Mouse (Mus musculus): ENCODE results near the gene Adgrd1. TPM values are rescaled to one million over a fixed set of nuclear protein-coding genes. Genes with fewer than 3 reads are reported as not detected.

The Adgrd1 gene
- total and polyA plus RNA-seq, 3 experiments, result 0.27 to 0.56 TPM; not detected in 1

DNA sequence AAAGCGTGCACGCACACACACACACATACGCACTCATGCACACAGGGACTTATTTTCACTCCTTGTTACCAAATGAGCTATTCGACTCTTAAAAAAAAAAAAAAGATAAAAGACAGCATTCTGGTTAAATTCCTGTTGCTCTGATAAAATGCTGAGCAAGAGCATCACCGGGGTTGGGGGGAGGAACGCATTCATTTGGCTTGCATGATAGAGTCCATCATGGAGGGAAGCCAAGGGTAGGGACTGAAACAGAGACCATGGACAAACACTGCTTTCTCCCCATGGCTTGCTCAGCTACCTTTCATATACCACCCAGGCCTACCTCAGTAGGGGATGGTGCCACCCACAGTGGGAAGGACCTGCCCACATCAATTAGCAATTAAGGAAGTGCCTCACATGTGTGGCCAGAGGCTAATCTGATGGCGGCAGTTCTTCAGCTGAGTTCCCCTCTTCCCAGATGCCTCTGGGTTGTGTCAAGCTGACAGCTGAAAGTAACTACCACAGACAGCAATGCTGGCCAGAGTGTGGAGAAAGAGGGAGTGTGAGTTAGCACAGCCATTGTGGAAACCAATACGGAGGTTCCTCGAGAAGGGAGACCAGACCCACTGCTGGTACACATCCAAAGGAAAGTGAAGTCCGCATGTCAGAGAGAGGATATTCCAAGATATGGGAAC is 68.5 kb downstream of the Adgrd1 start:
- Histone ChIP-seq H3K79me2 (ENCODE audit: control insufficient read depth, insufficient read depth, low read length, poor library complexity) (no peaks in the 10 kb centered on the region), H3K4me3 (ENCODE audit: control insufficient read depth in 1 of 2, insufficient read depth in 1 of 2, low read depth in 2 of 2, low read length in 2 of 2) (no peak overlapping the region), H3K27me3 (ENCODE audit: control insufficient read depth in 1 of 2, insufficient read depth in 2 of 2, low read length in 2 of 2) (no peaks in the 10 kb centered on the region), H3K9ac (ENCODE audit: control insufficient read depth, low read depth, low read length, poor library complexity, severe bottlenecking) (no peak overlapping the region), H3K9me3 (replicated peaks; ENCODE audit: insufficient read depth, low read length) (no peaks in the 10 kb centered on the region), H3K27ac (ENCODE audit: control insufficient read depth, low read depth, low read length) (no peak overlapping the region), H3K4me1 (ENCODE audit: control insufficient read depth in 1 of 2, insufficient read depth in 2 of 2, low read length in 2 of 2) (no peaks in the 10 kb centered on the region), H3K36me3 (ENCODE audit: control insufficient read depth in 1 of 2, insufficient read depth in 2 of 2, low read length in 2 of 2) (no peaks in the 10 kb centered on the region)
- peak; percentile 17 for DNase-seq (ENCODE audit: low read depth, low spot score)
- TF ChIP-seq KAT2A (conservative IDR thresholded peaks at IDR 0.05; ENCODE audit: low read depth, low read length) (no peak), POLR2AphosphoS2 (IDR thresholded peaks at IDR 0.05; ENCODE audit: low read length) (no peak), MYB (IDR thresholded peaks at IDR 0.05; ENCODE audit: low read depth, low read length) (no peak), BHLHE40 (IDR thresholded peaks at IDR 0.05; ENCODE audit: borderline replicate concordance, low read depth, low read length) (no peak), TCF12 (IDR thresholded peaks at IDR 0.05; ENCODE audit: low read depth, low read length) (no peak), EP300 (IDR thresholded peaks at IDR 0.05; ENCODE audit: low read depth in 1 of 2, low read length in 2 of 2) (no peak)

DNA sequence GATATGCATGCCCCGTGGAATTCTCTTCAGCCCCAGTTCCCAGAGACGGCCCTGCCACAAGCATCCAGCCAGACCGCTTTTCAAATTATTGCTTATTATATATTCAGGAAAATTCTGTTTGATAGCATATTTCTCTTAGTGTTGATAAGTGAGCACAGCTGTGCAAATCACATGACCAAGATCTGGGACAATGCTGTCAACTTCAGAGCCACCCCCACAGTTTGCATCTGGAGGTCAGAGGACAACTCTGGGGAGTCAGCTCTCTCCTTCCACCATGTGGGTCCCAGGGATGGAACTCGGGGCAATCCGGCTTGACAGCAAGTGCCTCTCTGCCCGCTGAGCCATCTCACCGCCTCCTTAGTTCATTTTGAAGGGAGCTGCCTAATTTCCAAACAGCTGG is 69.0 kb downstream of the Adgrd1 start:
- Histone ChIP-seq H3K27ac (ENCODE audit: control insufficient read depth, low read depth, low read length) (no peak overlapping the region), H3K9ac (ENCODE audit: control insufficient read depth, low read depth, low read length, poor library complexity, severe bottlenecking) (no peak overlapping the region), H3K4me3 (ENCODE audit: control insufficient read depth in 1 of 2, insufficient read depth in 1 of 2, low read depth in 2 of 2, low read length in 2 of 2) (no peak overlapping the region), H3K4me1 (ENCODE audit: control insufficient read depth in 1 of 2, insufficient read depth in 2 of 2, low read length in 2 of 2) (no peaks in the 10 kb centered on the region), H3K27me3 (ENCODE audit: control insufficient read depth in 1 of 2, insufficient read depth in 2 of 2, low read length in 2 of 2) (no peaks in the 10 kb centered on the region), H3K36me3 (ENCODE audit: control insufficient read depth in 1 of 2, insufficient read depth in 2 of 2, low read length in 2 of 2) (no peaks in the 10 kb centered on the region), H3K9me3 (replicated peaks; ENCODE audit: insufficient read depth, low read length) (no peaks in the 10 kb centered on the region), H3K79me2 (ENCODE audit: control insufficient read depth, insufficient read depth, low read length, poor library complexity) (no peaks in the 10 kb centered on the region)
- no peak for DNase-seq (ENCODE audit: low read depth, low spot score)
- no peak for TF ChIP-seq ELF1 (IDR thresholded peaks at IDR 0.05; ENCODE audit: low read depth, low read length)
- TF ChIP-seq USF2 (IDR thresholded peaks at IDR 0.05; ENCODE audit: borderline replicate concordance in 1 of 2, insufficient read depth in 1 of 2, low read depth in 1 of 2, low read length in 2 of 2), result no peak
- no peak for TF ChIP-seq GABPA (IDR thresholded peaks at IDR 0.05; ENCODE audit: low read depth, low read length)
- no peak for TF ChIP-seq EP300 (IDR thresholded peaks at IDR 0.05; ENCODE audit: low read depth in 1 of 2, low read length in 2 of 2)
- no peak for TF ChIP-seq SMC3 (IDR thresholded peaks at IDR 0.05; ENCODE audit: low read depth, low read length)
- no peak for TF ChIP-seq MYB (IDR thresholded peaks at IDR 0.05; ENCODE audit: low read depth, low read length)
- no peak for TF ChIP-seq MYC (IDR thresholded peaks at IDR 0.05; ENCODE audit: low read depth, low read length)
- TF ChIP-seq CHD1 (IDR thresholded peaks at IDR 0.05; ENCODE audit: low read depth, low read length), result no peak
- TF ChIP-seq SIN3A (IDR thresholded peaks at IDR 0.05; ENCODE audit: low read length), result no peak
- TF ChIP-seq TBP (IDR thresholded peaks at IDR 0.05; ENCODE audit: low read depth, low read length), result no peak

GRCm38 (mm10) chr5:129169090-129169489 is 72.5 kb downstream of the Adgrd1 start:
- Histone ChIP-seq H3K4me3 (ENCODE audit: control insufficient read depth in 1 of 2, insufficient read depth in 1 of 2, low read depth in 2 of 2, low read length in 2 of 2) (no peak overlapping the region), H3K79me2 (ENCODE audit: control insufficient read depth, insufficient read depth, low read length, poor library complexity) (no peaks in the 10 kb centered on the region), H3K27ac (ENCODE audit: control insufficient read depth, low read depth, low read length) (no peak overlapping the region), H3K36me3 (ENCODE audit: control insufficient read depth in 1 of 2, insufficient read depth in 2 of 2, low read length in 2 of 2) (no peaks in the 10 kb centered on the region), H3K9ac (ENCODE audit: control insufficient read depth, low read depth, low read length, poor library complexity, severe bottlenecking) (no peak overlapping the region), H3K27me3 (ENCODE audit: control insufficient read depth in 1 of 2, insufficient read depth in 2 of 2, low read length in 2 of 2) (no peaks in the 10 kb centered on the region), H3K9me3 (replicated peaks; ENCODE audit: insufficient read depth, low read length) (no peaks in the 10 kb centered on the region), H3K4me1 (ENCODE audit: control insufficient read depth in 1 of 2, insufficient read depth in 2 of 2, low read length in 2 of 2) (no peaks in the 10 kb centered on the region)
- no peak for DNase-seq (ENCODE audit: low read depth, low spot score)
- TF ChIP-seq UBTF (IDR thresholded peaks at IDR 0.05; ENCODE audit: borderline replicate concordance, insufficient read depth, low read depth, low read length) (no peak), MEF2A (IDR thresholded peaks at IDR 0.05; ENCODE audit: extremely low read depth, insufficient replicate concordance, low read depth, low read length, poor library complexity, severe bottlenecking) (no peak), BHLHE40 (IDR thresholded peaks at IDR 0.05; ENCODE audit: borderline replicate concordance, low read depth, low read length) (no peak), ZMIZ1 (IDR thresholded peaks at IDR 0.05; ENCODE audit: low read depth, low read length) (no peak), MYB (IDR thresholded peaks at IDR 0.05; ENCODE audit: low read depth, low read length) (no peak), GATA1 (IDR thresholded peaks at IDR 0.05; ENCODE audit: low read depth, low read length) (no peak), POLR2AphosphoS2 (IDR thresholded peaks at IDR 0.05; ENCODE audit: low read length) (no peak), MXI1 (IDR thresholded peaks at IDR 0.05; ENCODE audit: low read depth, low read length) (no peak), E2F4 (IDR thresholded peaks at IDR 0.05; ENCODE audit: borderline replicate concordance, low read depth, low read length) (no peak), MYC (IDR thresholded peaks at IDR 0.05; ENCODE audit: low read depth, low read length) (no peak), SIN3A (IDR thresholded peaks at IDR 0.05; ENCODE audit: low read length) (no peak), HCFC1 (IDR thresholded peaks at IDR 0.05; ENCODE audit: low read depth, low read length) (no peak), KAT2A (conservative IDR thresholded peaks at IDR 0.05; ENCODE audit: low read depth, low read length) (no peak), ELF1 (IDR thresholded peaks at IDR 0.05; ENCODE audit: low read depth, low read length) (no peak), SMC3 (IDR thresholded peaks at IDR 0.05; ENCODE audit: low read depth, low read length) (no peak), NRF1 (IDR thresholded peaks at IDR 0.05; ENCODE audit: insufficient read depth, low read depth, low read length, poor library complexity, severe bottlenecking) (no peak), CHD2 (IDR thresholded peaks at IDR 0.05; ENCODE audit: low read length) (no peak)

Measured in MEL (cell line).